Mouse (Mus musculus) left cerebral cortex, adult 9 months (tissue): ENCODE results near the gene Cacna1e.

Source experiments
- DNase-seq, 2 experiments: peaks; one replicate each; pipeline ENCODE4 v3.0.0; 2022; ENCODE audit warnings: low spot score in 2 of 2

The Cacna1e gene

DNA sequence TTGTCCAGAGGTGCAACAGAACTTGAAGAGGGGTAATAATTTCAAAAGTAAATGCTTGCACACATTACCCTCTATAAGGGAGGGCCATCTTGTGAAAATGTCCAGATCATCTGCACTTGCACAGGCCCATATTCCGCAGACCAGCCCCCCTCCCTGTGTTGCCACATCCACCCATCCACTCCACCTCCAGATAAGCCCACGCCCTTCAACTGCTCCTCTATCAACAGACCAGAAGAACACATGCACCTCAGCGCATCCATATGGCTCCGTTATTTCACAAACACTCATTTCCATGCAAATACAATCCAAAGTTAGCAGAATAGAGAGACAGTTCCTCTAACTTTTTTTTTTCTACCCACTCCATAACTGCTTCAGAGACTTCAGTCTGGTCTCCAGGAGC lies 171.6 kb downstream of the Cacna1e start:
- DNase-seq, result peak in 1 of 2 experiments; percentile 39

DNA sequence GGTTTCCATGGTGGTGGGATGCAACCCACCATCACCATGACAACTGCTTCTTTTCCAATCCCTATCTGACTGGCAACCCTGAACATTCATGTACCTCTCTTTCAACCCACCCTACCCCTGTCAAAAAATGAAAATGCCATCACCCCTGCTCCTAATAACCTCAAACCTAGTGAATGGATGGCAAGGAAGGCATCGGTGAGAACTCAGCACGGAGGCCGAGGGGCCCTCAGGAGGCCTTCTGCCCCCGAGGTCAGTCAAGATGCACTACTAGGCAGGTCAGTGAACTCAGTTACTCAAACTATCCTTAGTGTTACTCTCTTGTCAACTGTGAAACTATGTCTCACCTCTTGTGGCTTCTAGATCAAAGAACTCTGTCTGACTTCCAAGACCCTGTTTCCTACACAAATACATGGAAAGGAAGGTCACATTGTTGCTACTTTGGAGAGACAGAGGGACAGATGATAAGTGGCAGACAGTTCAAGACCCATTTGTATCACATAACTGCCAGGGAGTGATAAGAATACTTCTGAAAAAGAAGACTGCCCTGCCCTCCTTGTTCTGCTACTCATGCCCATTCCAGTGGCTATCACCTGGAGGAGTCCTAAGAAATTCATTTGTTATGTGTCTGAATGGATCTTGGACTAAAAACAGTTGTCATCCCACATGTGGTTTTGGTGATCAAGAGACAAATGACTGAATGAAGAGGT lies 176.6 kb downstream of the Cacna1e start:
- DNase-seq, result no peak

DNA sequence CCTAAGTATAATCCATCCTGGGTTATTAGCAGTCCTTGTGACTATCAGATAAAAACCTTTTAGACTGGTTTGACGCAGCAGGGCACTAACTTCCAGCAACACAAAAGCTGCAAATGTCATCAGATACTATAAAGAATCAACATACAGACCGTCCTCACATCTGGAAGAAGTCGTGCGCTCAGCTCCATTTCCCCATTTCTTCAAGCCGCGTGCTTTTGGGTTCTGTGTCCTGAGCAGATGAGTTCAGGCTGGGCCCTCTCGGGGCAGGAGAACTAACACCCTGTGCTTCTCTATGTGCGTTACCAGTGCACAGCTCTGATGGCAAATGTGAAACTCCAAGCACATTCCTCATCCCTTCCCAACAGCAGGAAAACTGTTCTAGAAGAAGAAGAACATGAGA lies 177.3 kb downstream of the Cacna1e start:
- DNase-seq, result no peak

DNA sequence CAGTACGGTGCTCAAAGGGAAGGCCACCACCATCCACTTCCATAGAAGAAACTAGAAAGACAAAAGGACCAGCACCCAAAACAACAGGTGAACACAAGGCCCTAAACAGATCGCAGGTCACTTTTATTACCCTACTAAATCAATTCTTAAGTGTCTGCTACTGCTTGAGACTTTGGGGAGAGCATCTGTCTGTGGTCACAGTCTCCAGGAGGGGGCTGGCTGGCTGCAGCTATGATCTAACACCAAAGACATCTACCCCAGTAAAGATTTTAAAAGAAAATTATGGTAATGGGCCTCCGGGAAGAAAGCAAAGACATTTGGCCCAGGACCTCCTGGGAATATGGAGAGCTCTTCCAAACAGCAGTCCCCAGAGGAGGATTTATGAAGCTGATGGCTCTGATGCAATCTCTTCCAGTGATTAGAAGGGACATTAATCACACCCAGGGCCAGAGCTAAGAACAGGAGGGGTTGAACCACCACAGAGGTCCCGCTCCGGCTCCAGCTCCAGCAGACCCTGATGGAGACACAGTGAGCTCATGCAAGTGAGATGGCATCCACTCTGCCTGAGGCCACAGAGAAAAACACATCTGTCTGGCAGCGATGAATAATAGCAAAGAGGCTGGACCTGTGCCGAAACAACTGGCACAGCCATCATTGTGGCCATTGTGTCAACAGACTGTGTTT lies 178.3 kb downstream of the Cacna1e start:
- no peak for DNase-seq

DNA sequence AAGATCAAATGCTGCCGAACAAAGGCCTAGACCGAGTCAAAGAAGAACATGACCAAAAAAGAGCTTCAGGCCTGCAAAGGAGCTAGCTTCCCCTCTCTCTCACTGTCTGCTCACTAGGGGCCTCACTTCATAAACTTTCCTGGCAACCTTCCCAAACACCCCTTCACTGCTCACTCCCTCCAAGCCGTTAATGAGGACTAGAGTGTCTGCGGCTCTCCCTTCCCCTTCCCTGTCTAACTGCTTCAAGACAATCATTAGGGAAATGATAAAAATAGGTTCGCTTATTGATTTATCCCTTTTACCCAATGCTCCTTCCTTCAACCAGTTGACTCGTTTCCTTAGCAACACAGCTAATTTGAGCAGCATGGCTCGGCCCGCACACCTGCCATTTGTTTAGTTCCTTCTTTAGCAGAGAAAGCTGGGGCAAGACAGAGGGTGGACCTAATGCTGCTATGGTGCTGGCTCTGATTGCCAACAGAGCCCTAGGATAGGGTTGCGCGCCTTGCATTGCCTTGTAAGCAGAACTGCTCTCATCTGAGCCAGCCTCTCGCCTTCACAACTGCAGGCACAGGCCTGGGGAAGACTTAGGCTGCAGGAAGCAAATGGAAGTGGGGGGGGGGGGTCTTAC lies 179.6 kb downstream of the Cacna1e start:
- DNase-seq, result no peak

DNA sequence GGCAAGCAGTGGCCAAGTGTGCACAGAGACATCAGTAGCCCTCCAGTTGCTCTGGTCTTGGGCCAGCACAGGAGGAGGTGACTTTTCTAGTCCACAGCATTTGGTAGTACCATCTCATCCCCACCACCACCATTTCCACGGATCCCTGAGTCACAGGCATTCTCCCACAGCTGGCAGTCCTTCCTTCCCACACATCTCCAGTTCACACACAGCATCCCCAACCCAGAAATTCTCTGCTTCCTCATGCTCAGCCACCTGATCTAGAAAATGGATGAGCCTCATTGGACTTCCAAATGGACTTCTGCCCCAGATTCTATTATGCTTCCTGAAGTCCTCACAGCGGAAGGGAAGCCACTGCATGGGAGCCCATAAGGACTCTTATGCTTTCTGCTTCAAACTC lies 181.7 kb downstream of the Cacna1e start:
- DNase-seq, result peak in 1 of 2 experiments; percentile 57

DNA sequence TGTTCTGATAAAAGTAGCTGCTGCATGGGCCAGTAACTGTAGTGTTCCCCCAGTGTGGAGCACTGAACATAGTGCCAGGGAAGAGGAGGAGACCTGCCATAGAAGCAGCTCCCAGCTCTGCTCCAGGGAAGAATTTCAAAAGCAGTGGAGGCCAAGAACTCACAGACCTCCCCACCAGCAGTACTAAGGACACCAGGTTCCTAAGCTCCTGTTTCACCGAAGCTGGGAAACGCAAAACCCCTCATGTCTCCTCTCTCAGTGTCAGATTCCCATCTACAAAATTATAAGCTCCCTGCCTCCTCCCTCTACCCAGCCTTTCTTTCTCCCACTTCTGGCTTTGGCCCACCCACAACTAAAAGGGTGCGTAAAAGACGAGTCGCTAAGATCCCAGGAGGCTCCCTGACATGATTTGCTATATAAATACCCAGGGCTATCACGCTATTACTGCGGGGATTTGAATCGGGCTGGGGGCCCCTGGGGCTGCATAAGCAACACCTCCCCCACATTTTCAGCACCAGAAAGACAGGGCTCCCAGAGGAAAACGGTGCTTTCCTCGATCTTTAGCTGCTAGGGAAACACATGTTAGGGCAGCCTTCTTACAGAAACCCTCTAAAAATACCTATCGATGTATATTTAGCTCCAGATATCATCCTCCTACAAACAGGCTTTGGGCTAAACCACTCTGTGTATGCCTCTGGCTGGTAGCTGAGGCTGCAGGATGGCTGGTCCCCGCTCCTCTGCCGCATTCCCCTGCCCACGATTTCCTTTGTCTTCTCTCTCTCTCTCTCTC lies 195.2 kb downstream of the Cacna1e start:
- peak; percentile 54 to 60 for DNase-seq

DNA sequence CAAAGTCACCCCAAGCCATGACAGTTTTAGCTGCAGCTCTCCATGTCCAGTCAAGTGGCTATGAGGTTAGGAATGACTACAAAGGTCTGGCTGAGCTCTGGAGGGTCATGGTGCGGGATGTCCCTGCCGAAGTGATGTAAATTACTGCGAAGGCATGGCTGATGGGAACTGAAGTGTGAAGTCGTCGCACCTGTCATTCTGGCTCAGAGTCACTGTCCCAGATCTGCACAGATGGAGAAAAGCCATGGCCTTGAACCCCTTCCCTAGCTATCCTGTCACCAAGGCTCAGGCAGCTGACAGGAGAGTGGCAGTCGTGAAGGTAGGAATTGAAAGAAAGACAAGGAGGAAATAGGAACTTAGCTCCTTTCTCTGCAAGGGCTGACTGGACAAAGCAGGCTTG lies 197.4 kb downstream of the Cacna1e start:
- DNase-seq, result no peak

DNA sequence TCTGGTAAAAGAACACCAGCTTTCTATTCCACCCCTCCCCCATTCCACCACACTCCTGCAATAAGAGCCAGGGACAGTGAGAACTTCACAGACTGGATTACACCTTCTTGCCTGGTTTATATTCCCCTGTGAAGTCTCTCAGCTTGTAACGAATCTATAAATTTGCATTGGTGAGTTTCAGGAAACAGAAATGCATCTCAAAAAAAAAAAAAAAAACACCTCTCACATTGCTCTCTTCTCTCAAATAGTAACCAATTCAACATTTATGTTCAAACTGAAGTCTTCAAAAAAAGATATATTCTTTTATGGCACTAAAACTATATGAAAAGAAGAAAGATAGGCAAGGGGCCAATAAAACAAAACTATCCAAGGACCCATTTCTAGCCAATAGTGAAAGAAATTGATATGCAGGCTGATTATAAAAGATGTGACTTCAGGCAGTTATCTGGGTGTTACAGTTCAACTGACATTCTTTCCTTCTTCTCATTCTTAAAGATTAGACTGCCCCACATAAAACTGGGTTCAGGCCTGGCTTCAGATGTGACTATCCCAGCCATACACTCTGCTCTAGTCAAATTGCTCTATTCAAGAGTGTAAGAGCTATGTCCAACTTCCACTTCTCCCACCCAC lies 200.7 kb downstream of the Cacna1e start:
- no peak for DNase-seq

DNA sequence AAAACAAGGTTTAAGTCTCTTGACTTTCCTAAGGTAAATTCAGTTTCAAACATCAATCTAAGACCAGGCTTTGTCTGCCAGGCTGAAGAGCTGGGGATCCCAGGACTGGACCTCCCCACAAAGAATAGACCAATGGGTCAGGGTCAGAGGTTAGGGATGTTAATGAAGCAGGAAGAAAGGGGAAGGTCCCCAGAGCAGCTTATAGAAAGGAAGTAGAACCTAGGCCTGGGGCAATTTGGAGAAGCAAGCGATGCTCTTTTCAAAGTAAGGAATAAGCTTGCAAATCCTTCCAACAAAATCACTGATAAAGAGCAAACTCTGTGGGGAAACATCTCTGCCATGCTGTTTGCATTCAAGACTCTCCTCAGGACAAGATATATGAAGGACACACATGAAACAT lies 205.3 kb downstream of the Cacna1e start:
- DNase-seq, result no peak

DNA sequence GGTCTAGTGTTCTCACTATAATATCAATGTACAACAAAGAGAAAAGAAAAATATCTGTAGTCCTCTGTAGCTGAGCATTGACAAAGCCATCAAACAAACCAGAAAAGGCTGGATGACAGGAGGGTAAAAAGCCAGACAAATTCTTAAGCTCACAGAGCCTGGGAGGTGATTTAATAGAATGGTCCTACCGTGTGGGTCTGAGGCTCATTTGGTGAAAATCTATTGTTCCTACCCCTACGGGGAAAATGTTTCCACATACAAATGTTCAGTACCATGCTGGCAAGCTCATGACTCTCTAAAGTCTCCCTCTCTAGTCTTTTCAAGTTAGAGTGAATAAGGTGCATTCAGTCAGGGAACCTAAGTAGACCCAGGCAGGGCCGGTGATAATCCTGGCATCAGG lies 206.2 kb downstream of the Cacna1e start:
- DNase-seq, result no peak

DNA sequence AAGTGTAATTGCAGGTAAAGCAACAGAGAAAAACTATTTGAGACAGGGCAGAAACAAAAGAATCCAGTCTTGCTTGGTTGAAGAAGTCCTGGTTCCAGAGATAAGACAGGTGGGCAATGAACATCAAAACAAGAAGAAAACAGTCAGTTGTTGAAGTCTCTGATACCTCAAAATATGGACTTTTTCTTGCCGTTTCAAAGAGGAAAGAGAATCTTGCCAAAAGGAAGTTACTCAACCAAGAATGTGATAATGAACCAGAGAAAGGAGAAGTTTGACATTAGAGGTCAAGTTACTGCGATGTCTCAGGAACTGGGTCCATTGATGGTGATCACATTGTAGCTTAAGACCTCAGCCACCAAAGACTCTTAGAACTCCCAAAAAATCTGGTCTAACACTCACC lies 206.6 kb downstream of the Cacna1e start:
- no peak for DNase-seq

DNA sequence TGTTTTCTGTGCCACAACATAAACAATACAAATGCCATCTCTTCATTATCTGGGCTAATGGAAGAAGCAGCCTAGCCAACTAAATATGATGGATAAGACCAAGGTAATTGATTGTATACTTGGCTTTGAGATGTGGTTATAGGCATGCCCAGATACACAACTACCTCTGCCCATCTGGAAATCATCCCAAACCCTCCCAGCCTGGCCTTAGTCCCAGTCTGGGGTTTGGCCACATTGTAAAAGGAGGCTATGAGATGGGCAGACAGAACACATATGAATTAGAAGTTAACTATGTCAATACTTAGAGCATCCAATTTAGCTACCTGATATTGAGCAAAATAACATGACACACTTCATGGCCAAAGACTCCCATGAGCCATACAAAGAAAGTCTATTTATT lies 220.6 kb downstream of the Cacna1e start:
- no peak for DNase-seq

DNA sequence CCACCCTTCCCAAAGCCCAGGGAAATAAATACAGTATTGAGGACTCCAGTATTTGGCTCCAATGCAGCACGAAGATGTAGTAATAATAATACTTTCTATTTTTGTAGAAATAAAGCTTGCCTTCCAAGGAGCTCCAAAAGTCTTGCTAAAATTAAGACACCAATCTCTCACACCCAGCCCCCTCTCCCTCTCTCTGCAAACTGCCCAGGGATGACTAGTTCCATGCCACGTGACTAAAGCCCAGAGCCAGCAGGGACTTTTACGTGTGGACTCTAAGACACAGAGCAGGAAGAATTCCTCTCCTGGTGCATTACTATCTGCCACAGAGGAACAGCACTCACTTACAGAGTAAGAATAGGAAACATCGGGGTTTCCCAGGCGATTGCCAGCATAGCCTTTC lies 222.3 kb downstream of the Cacna1e start:
- peak; percentile 55 to 75 for DNase-seq

DNA sequence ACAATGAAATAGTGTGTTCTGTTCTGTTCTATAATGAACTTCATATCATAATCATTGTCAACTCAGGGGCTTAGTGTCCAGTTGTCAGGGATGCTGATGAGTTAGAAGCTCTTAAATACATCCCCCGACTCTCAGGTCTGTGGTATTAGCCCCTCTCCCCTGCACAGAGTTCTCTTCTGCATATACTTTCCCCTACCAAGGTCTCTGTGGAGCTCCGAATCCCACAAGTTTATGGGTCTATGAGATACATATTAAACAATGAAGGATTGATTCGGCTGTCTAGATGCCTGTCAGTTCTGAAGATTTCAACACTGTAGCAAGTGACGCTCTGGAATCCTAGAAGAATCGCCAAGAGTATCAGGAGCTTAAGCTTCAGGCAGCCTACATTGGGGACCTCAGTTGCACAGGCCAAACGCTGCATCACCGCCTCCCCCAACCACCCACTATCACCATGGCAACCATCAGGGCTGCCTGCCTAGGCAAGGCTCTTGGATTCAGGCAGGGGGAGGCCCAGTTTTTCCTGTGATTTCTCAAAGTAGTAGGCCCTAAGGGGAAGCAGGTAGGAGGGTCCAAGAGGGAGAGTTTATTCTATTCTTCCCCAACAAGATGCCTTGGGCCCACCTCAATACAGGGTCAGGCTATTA lies 223.0 kb downstream of the Cacna1e start:
- peak; percentile 83 to 89 for DNase-seq

DNA sequence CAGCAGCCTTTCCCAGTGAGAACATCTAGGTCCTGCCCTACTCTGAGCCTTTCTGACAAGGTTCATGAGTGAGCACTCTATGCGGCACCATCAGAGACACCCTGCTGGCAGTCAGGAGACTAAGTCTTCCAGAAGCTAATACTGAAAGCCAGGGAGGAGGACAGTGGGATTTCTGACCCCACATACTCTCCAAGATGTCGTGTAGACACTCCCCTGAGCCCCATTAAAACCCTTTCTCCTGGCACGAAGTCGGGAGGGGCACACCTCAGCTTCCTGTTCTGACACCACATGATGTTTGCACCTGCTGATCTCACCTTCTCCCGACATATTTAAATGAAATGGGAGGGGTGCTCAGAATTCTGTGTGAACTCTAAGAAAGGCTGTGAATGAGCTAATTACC lies 226.9 kb downstream of the Cacna1e start:
- no peak for DNase-seq

DNA sequence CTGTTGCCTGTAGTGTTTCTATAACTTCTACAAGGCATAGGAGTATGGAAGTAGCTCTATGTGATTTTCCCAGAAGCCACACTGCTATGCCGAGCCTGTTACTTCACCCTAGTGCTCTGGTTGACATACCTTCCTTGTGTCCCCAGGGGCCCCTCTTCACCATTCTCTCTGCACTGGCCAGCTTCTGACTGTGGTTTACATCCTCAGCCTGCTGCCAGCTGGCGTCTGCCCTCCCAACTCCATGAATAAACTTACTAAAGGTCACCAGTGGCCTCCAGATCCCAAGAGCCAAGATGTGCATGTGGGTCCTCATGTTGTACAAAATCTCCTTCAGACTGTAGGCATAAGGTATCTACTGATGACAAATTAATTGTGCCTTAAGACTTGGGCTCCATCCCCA lies 230.3 kb downstream of the Cacna1e start:
- DNase-seq, result no peak

DNA sequence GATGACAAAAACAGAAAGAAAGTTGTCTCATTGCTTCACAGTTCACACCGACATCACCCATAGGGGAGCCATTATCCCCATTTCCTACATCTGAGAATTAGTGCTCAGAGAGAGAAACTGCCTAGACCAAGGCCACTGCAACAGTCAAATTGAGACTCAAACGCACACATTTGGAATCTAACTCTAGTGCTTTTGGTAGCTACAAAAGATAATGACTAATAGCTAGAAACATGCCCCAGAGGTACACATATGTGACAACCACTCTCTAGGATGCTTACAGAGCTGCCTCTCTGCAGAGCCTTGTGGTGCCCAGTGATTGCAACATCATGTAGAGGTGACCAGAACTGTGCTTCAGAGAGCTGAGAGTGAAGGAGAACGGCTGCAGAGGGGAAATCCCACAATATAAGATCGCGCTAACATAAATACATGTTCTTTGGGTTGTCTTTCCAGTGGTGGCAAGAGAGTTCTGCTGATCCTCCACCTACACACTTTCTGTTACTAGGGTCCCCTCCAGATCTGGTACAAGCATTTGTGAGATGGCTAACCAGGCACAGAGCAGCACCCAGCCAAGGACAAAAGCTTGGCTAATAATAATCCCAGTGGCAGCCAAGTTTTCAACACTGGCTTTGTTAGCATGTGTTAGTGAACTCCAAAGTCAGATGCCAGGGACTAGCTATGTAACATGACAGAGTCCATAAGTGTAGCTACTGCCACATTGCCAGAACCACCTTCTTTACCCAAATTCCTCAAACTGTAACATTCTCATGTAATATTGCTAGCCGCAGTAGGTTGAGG lies 237.9 kb downstream of the Cacna1e start:
- DNase-seq, result no peak

DNA sequence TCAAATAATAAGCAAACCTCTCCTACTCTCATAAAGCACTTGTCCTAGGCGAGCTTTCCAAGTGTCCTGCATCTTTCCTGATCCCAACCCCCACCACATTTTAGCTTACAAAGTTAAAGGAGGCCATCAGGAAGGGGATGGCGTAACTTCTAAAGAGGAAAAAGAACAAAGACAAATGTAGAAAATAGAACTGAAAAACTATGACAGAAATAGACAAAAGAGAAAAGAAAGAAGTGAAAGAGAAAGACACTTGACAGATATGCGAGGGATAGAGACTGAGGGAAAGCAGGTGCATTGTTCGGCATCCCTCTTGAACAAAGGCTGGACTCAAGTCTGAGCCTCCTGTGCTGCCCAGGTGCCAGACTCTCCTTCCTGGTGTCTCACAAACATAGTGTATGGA lies 246.5 kb downstream of the Cacna1e start:
- no peak for DNase-seq

DNA sequence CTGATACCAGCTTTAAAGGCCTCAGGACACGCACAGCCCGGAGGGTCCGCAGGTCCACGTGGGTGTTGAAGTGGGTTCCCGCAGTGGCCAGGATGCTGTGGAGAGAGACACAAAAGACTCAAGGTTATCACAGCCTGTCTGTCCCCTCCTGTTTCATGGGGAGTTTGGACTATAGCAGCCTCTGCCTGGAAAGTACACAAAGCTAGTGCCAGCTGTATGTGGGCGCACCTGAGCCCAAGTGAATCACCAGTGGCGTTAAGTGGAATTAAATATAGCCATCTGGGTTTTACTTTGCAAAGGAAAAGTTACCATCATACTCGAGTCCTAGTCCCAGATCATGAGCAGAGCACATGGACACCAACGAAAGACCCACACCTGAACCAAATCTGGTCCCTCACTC lies 248.5 kb downstream of the Cacna1e start:
- peak; percentile 43 to 68 for DNase-seq

DNA sequence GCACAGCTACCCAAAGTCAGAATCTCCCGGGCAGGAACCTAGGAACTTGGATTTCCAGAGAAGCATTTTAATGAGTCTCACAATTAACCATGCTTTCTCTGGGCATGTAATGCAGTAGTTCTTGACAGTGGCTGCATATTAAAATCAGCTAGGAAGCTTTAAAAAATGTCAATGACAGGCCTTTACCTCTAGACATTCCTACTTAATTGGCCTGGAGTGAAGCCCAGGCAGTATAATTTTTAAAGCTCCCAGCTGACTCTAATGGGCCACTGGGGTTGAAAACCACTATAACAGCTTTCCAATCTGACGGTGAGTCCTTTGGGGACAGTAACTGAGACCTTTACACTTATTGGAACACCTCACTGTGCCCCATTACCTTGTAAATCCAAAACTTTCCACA lies 251.4 kb downstream of the Cacna1e start:
- DNase-seq, result no peak
